Mouse (Mus musculus) frontal cortex, adult (tissue): ENCODE results near the gene Pdk2.

Experiments
- ATAC-seq: cut with Nextera tagmentation; 2 replicates; pipeline ENCODE4 v1.9.2; 2017; ENCODE audit warnings: mild to moderate bottlenecking, moderate library complexity, mixed read lengths; ENCODE audit not compliant: low TSS enrichment

Gene Pdk2

DNA sequence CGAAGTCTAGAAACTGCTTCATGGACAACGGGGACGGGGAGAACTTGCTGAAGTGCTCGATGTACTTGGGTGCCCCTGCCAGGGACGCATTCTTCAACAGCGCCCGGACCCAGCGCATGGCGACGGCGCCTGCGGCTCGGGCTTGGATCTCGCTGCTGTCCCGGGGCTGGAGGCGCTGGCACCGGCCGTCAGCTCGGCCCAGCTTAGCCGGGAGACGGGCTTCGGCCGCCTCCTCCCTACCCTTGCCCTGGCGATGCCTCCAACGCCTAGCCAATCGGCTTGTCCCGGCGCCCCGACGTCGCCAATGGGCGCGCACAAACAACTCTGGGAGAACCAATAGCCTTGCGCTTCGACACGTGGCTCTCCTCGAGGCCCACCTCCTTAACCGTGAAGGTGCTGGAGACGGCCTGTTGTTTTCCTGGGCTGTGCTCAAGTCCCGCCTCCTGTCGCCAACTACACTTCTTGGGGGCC, at the start of gene Pdk2:
TSS of gene Pdk2 (minus strand) at position 216 of the 471 bp plus-strand sequence.
- peak; percentile 88 for ATAC-seq

DNA sequence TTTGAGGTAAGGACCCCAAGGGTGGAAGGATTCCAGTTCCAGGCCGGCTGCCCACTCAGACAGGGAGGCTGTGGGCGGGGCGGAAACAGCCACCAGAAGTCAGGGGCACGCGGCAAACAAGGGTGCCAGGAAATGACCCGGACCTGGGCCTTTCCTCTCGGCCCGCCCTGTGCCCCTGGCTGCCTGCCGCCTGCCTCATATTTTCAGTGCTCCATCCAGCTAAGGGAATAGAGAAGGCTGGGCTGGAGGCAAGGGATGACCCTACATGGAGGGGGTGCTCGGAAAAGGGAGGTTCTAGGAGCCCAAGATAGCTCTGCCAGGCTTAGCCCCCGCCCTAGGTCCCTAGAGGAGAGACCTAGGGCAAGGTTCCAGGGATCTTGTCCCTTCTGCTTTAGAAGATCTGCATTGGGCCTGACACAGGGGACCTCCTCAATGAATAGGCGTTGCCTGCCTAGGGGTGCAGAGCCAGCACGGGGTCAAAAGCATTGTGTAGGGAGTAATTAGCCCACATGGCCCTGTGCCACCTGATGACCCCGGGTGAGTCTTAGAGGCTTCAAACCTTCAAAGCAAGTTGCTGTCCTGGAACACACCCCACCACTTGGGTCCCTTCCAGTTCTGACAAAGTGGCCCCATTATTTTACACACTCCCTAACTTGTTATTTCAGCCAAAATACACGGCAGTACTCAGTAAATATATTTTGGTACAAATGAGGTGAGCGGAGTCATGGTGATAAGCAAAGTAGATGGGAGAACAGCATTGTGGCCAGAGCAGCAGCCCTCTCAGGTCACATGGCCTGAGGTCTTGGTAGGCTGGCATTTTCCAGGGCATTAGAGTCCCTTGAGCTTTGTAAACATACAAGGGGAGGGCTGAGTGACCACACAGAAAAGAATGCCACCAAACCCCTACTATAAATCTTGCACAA, 48.0 kb upstream of the Pdk2 start:
- ATAC-seq = no peak

GRCm38 (mm10) chr11:95088286-95088685, 47.1 kb upstream of the Pdk2 start:
- ATAC-seq = no peak

- no peak for ATAC-seq
Measured at GRCm38 (mm10) chr11:95087301-95088228, 46.4 kb upstream of the Pdk2 start.

GRCm38 (mm10) chr11:95086229-95086628, 45.1 kb upstream of the Pdk2 start:
- no peak for ATAC-seq

DNA sequence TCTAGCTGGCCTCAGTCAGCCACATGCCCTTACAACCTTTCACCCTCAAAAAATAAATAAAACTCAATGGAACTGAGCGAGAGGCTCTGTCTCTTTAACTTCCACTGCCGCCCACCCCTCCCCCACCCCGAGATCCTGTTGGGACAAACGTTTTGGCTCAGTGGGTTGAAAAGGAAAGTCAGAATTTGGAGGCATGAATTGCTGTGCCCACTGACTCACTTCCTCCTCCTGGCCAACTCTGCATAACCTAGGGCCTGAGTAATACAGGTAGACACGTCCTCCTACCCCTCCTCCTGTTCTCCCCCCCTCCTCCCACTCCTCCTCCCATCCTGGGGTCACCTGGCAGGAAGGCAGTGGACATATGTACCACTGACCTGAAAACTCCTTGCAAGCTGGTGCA, 44.6 kb upstream of the Pdk2 start:
- ATAC-seq = no peak

DNA sequence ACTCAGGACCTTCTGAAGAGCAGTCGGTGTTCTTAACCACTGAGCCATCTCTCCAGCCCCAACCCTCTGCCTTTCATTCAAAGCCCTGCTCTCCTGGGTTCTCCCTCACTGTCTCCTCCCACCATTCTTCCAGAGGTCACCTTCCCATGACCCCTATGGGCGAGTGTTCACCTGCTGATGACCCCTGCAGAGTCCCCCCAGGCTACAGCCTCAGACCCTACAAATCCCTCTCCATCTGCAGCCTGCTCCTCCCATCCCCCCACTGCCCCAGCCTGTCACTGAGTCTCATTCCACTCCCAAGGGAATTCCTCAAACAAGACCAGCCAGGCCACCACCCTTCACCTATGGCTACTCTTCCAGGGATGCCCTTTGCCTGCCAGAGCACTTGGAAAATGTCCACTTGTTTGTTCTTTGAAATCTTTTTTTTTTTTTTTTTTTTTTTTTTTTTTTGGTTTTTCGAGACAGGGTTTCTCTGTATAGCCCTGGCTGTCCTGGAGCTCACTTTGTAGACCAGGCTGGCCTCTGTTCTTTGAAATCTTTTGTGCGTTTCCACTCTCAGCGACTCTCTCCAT, 43.7 kb upstream of the Pdk2 start:
- no peak for ATAC-seq

DNA sequence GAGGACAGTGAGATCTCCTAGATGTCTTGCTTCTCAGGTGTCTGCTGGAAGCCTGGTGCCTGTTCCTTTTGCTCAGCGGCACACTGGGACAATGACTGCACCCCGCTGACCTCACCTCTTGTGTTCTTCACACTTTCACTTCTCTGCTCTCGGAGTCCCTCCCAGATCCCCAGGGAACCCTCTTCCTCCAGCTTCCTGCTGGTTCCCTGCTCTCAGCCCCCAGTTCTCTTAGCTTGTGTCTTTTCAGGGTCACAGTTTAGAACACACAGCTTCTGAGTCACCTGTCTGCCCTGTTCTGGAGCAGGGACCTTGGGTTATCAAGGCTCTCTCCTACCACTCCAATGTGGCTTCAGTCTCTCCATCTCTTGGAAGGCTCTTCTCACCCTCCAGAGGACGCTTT, 43.0 kb upstream of the Pdk2 start:
- no peak for ATAC-seq

GRCm38 (mm10) chr11:95082896-95083295, 41.7 kb upstream of the Pdk2 start:
- ATAC-seq = no peak

- ATAC-seq = no peak
Measured at GRCm38 (mm10) chr11:95080783-95081182, 39.6 kb upstream of the Pdk2 start.

- ATAC-seq = no peak
Measured at GRCm38 (mm10) chr11:95079256-95079875, 38.2 kb upstream of the Pdk2 start.

DNA sequence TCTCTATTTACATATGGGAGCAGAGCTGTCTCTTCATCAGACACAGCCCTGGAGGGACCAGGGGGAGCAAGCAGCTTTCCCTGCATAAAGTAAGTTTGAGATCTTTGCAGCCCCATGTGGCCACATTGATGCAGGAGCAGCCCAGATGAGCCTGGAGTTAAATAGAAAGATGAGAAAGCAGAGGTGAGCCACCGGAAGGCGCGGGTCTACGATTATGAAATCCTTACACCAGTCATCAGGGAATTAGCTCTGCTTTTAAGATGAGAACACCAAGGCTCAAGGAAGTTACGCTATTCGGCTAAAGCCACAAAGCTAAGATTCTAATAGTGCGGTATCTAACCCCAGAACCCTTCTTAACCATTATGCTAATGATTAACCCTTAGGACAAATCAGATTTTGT, 36.8 kb upstream of the Pdk2 start:
- ATAC-seq = no peak

GRCm38 (mm10) chr11:95076536-95077111, 35.5 kb upstream of the Pdk2 start, which contains the start of gene Itga3:
TSS of gene Itga3 (minus strand) at chr11:95076801.
- peak; percentile 79 for ATAC-seq

- peak; percentile 64 for ATAC-seq
Measured at GRCm38 (mm10) chr11:95076041-95076535, 34.9 kb upstream of the Pdk2 start.

DNA sequence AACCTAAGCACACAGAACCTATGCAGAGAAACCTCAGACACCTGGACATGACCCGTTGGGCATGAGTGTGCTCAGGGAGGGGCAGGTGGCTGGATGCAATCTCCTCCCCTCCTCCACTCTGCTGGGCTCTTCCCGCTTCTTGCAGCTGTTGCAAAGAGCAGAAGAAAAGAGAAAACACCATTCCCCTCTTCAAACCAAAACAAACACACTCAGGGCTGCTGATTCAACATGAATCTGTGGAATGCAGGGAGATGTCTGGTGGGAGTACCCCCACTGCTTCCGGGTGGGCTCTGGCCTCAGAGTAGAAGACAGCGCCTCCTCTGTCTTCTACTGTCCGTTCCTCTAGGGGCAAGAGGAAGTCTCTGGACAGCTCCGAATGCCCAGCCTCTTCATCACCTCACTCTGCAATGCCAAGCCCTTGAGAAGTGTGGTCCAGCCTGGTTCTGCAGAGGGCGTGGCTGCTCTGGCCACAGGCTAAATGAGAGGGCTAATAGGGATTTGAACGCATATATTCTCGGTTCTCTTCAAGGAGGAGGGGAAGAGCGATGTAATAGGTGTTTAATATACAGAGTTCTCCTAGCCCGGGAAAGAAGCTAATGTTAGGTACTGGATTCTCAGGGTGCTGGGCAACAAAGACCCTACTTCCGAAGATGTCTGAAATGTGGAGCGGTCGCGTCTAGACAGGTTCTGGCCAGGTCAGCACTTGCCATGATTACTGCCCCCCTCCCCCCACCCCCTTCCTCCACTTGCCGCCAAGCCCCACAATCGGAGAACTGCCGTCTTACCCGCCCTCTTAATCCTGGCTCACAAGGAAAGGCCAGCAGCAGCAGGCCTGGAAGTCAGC, 34.3 kb upstream of the Pdk2 start:
- ATAC-seq = no peak

- ATAC-seq = no peak
Measured at GRCm38 (mm10) chr11:95074694-95075093, 33.5 kb upstream of the Pdk2 start.

GRCm38 (mm10) chr11:95073835-95074234, 32.7 kb upstream of the Pdk2 start:
- no peak for ATAC-seq

- no peak for ATAC-seq
Measured at GRCm38 (mm10) chr11:95072804-95073203, 31.6 kb upstream of the Pdk2 start.

GRCm38 (mm10) chr11:95072136-95072535, 31.0 kb upstream of the Pdk2 start:
- ATAC-seq = no peak

DNA sequence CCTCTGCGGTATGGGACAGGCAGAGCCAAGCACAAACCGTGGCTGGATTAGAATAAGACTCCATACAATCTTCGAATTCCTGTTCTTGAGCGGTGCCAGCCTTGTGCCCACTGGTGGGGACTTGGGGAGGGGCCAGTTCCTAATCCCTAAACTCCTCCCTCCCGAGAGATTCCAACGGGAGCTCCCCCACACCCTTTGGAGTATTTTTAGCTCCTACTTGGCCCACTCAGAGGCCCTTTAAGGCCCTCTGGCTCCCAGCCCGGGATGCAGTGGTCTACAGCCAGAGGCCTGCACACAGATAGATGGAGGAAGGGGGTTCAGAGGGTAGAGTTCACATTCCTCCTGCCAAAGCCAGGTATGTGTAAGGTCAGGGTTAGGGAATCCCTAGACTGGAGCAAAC, 30.1 kb upstream of the Pdk2 start:
- no peak for ATAC-seq
